Mouse (Mus musculus): ENCODE measurements around the gene Dusp15. TPM values are rescaled to one million over a fixed set of nuclear protein-coding genes. Genes with fewer than 3 reads are reported as not detected.

Gene Dusp15
- total RNA-seq, 2 experiments from 2014 or later = not detected

GRCm38 (mm10) chr2:152907114-152907943 lies 44.2 kb downstream of the Dusp15 start:
- no peak for ATAC-seq (replicated peaks; ENCODE audit: low FRiP score, poor library complexity, severe bottlenecking)

- no peak for ATAC-seq (replicated peaks; ENCODE audit: low FRiP score, poor library complexity, severe bottlenecking)
Measured at GRCm38 (mm10) chr2:152906274-152907037, 45.0 kb downstream of the Dusp15 start.

GRCm38 (mm10) chr2:152905036-152905829 lies 46.3 kb downstream of the Dusp15 start:
- no peak for ATAC-seq (replicated peaks; ENCODE audit: low FRiP score, poor library complexity, severe bottlenecking)

GRCm38 (mm10) chr2:152904127-152904643 lies 47.3 kb downstream of the Dusp15 start:
- no peak for ATAC-seq (replicated peaks; ENCODE audit: low FRiP score, poor library complexity, severe bottlenecking)

GRCm38 (mm10) chr2:152903586-152903985 lies 47.9 kb downstream of the Dusp15 start:
- ATAC-seq (replicated peaks; ENCODE audit: low FRiP score, poor library complexity, severe bottlenecking) = no peak

- ATAC-seq (replicated peaks; ENCODE audit: low FRiP score, poor library complexity, severe bottlenecking) = no peak
Measured at GRCm38 (mm10) chr2:152902658-152903057, 48.8 kb downstream of the Dusp15 start.

GRCm38 (mm10) chr2:152901296-152901695 lies 50.2 kb downstream of the Dusp15 start:
- no peak for ATAC-seq (replicated peaks; ENCODE audit: low FRiP score, poor library complexity, severe bottlenecking)

GRCm38 (mm10) chr2:152899011-152899410 lies 52.5 kb downstream of the Dusp15 start:
- ATAC-seq (replicated peaks; ENCODE audit: low FRiP score, poor library complexity, severe bottlenecking) = no peak

- no peak for ATAC-seq (replicated peaks; ENCODE audit: low FRiP score, poor library complexity, severe bottlenecking)
Measured at GRCm38 (mm10) chr2:152896926-152897325, 54.6 kb downstream of the Dusp15 start.

- ATAC-seq (replicated peaks; ENCODE audit: low FRiP score, poor library complexity, severe bottlenecking) = no peak
Measured at GRCm38 (mm10) chr2:152895834-152896233, 55.7 kb downstream of the Dusp15 start.

Other genes starting within 250 kb of the Dusp15 start
- gene Id1, start 215.4 kb downstream of the Dusp15 start, total RNA-seq (2015; ENCODE audit: low replicate concordance) = 1.3 and 17.3 TPM in 2 replicates
- 1.6 and 2.6 TPM in 2 replicates for gene Id1, start 215.4 kb downstream of the Dusp15 start, total RNA-seq (2017; ENCODE audit: low replicate concordance)
- 1.8 TPM in 1 of 2 replicates, not detected in the other for gene Cox4i2, start 197.5 kb downstream of the Dusp15 start, total RNA-seq (2015; ENCODE audit: low replicate concordance)
- not detected in 2 replicates for gene Cox4i2, start 197.5 kb downstream of the Dusp15 start, total RNA-seq (2017; ENCODE audit: low replicate concordance)
- gene Bcl2l1, start 120.0 kb downstream of the Dusp15 start, total RNA-seq (2015; ENCODE audit: low replicate concordance) = 80.9 and 99.1 TPM in 2 replicates
- gene Bcl2l1, start 120.0 kb downstream of the Dusp15 start, total RNA-seq (2017; ENCODE audit: low replicate concordance) = 76.9 and 94.9 TPM in 2 replicates
- gene Tpx2, start 103.7 kb downstream of the Dusp15 start, total RNA-seq (2015; ENCODE audit: low replicate concordance) = 326 and 338 TPM in 2 replicates
- gene Tpx2, start 103.7 kb downstream of the Dusp15 start, total RNA-seq (2017; ENCODE audit: low replicate concordance) = 393 and 412 TPM in 2 replicates
- not detected in 2 replicates for gene Mylk2, start 40.3 kb downstream of the Dusp15 start, total RNA-seq (2015; ENCODE audit: low replicate concordance)
- gene Mylk2, start 40.3 kb downstream of the Dusp15 start, total RNA-seq (2017; ENCODE audit: low replicate concordance) = not detected in 2 replicates
- not detected in 2 replicates for gene Foxs1, start 18.5 kb downstream of the Dusp15 start, total RNA-seq (2015; ENCODE audit: low replicate concordance)
- not detected in 2 replicates for gene Foxs1, start 18.5 kb downstream of the Dusp15 start, total RNA-seq (2017; ENCODE audit: low replicate concordance)
- gene Ttll9, start 10.8 kb upstream of the Dusp15 start, total RNA-seq (2015; ENCODE audit: low replicate concordance) = not detected in 2 replicates
- gene Ttll9, start 10.8 kb upstream of the Dusp15 start, total RNA-seq (2017; ENCODE audit: low replicate concordance) = not detected in 2 replicates
- gene Pdrg1, start 63.7 kb upstream of the Dusp15 start, total RNA-seq (2015; ENCODE audit: low replicate concordance) = 8.8 and 13.3 TPM in 2 replicates
- gene Pdrg1, start 63.7 kb upstream of the Dusp15 start, total RNA-seq (2017; ENCODE audit: low replicate concordance) = 4.2 and 31.2 TPM in 2 replicates
- gene Xkr7, start 80.2 kb upstream of the Dusp15 start, total RNA-seq (2015; ENCODE audit: low replicate concordance) = not detected in 2 replicates
- gene Xkr7, start 80.2 kb upstream of the Dusp15 start, total RNA-seq (2017; ENCODE audit: low replicate concordance) = not detected in 2 replicates
- gene Ccm2l, start 114.3 kb upstream of the Dusp15 start, total RNA-seq (2015; ENCODE audit: low replicate concordance) = 0.72 TPM in 1 of 2 replicates, not detected in the other
- not detected in 2 replicates for gene Ccm2l, start 114.3 kb upstream of the Dusp15 start, total RNA-seq (2017; ENCODE audit: low replicate concordance)
- 35.7 and 36.5 TPM in 2 replicates for gene Hck, start 156.8 kb upstream of the Dusp15 start, total RNA-seq (2015; ENCODE audit: low replicate concordance)
- gene Hck, start 156.8 kb upstream of the Dusp15 start, total RNA-seq (2017; ENCODE audit: low replicate concordance) = 19.4 and 38.2 TPM in 2 replicates
- 18.0 and 21.4 TPM in 2 replicates for gene Tm9sf4, start 209.6 kb upstream of the Dusp15 start, total RNA-seq (2015; ENCODE audit: low replicate concordance)
- gene Tm9sf4, start 209.6 kb upstream of the Dusp15 start, total RNA-seq (2017; ENCODE audit: low replicate concordance) = 16.9 and 30.3 TPM in 2 replicates